Mouse (Mus musculus): ENCODE measurements around the gene Taf8. TPM values are rescaled to one million over a fixed set of nuclear protein-coding genes. Genes with fewer than 3 reads are reported as not detected.

Gene Taf8
- total RNA-seq, 2 experiments from 2014 or later, result 9.6 to 10.0 TPM

Other genes with a start within 250 kb of the Taf8 start
- 10 to 100 TPM; 31.9 to 33.5 TPM for gene Mrps10, start 133.4 kb downstream of the Taf8 start, total RNA-seq (2021)
- gene Guca1b, start 116.9 kb downstream of the Taf8 start, total RNA-seq (2021), result under 1 TPM; 0.32 to 0.43 TPM
- gene Guca1a, start 101.7 kb downstream of the Taf8 start, total RNA-seq (2021), result under 1 TPM in 1 of 2 experiments, not detected in 1; 0.43 TPM
- gene AI661453, start 65.7 kb downstream of the Taf8 start, total RNA-seq (2021), result under 1 TPM; 0.49 to 0.59 TPM
- gene 1700001C19Rik, start 64.9 kb downstream of the Taf8 start, total RNA-seq (2021), result not detected
- gene Ccnd3, start 2.8 kb upstream of the Taf8 start, total RNA-seq (2021), result 10 to 100 TPM; 31.4 to 44.8 TPM
- gene Bysl, start 109.2 kb upstream of the Taf8 start, total RNA-seq (2021), result 10 to 100 TPM; 12.1 to 13.8 TPM
- 10 to 100 TPM; 16.0 to 16.2 TPM for gene Med20, start 109.3 kb upstream of the Taf8 start, total RNA-seq (2021)
- 1 to 10 TPM; 2.3 to 2.5 TPM for gene Gm20517, start 109.3 kb upstream of the Taf8 start, total RNA-seq (2021)
- gene Usp49, start 128.4 kb upstream of the Taf8 start, total RNA-seq (2021), result 1 to 10 TPM; 2.2 to 2.8 TPM
- 100 to 1,000 TPM; 120 to 121 TPM for gene Tomm6, start 186.1 kb upstream of the Taf8 start, total RNA-seq (2021)
- gene Frs3, start 186.7 kb upstream of the Taf8 start, total RNA-seq (2021), result 1 to 10 TPM; 3.9 to 4.0 TPM
- under 1 TPM; 0.61 to 0.70 TPM for gene Gm21981, start 192.2 kb upstream of the Taf8 start, total RNA-seq (2021)
- gene Prickle4, start 192.4 kb upstream of the Taf8 start, total RNA-seq (2021), result 1 to 10 TPM; 1.3 to 2.6 TPM
- not detected for gene Pgc, start 224.6 kb upstream of the Taf8 start, total RNA-seq (2021)
- gene Tfeb, start 234.7 kb upstream of the Taf8 start, total RNA-seq (2021), result 10 to 100 TPM; 65.8 to 67.7 TPM

All from gastrocnemius, postnatal 25 days (tissue).